Mouse (Mus musculus): Measurements from ENCODE around the gene Ryr2. TPM values are rescaled to one million over a fixed set of nuclear protein-coding genes. Genes with fewer than 3 reads are reported as not detected.
A peak's percentile ranks its signal among the peaks of the same experiment; 100 is the strongest.

Gene Ryr2
- total RNA-seq, 2 experiments from 2014 or later = 200 to 212 TPM

DNA sequence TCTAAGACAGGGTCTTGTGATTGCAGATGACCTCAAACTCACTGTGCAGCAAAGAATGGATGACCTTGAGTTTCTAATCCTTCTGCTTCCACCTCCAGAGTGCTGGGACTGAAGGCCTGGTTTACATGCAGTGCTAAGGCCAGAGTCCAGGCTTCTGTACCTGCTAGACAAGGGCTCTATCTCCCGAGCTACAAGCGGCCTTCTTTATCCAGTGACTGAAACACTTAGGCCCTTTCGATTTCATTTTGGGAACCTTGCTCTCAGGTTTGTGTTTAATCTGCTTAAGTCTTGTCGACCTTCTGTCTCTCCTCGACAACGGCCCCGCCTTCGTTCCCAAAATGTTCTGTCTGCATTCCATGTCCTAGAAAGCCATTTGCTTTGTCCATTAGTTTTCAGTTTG, 8.8 kb upstream of the Ryr2 start:
- no peak for TF ChIP-seq CTCF (IDR thresholded peaks at IDR 0.05)
- no peak overlapping the region for H3K27ac ChIP-seq
- no peak for DNase-seq (ENCODE audit: extremely low spot score in 1 of 2, low spot score in 2 of 2)
- intact Hi-C loops (cut with DNase I) = no loop called here
- H3K4me3 ChIP-seq = no peak overlapping the region

DNA sequence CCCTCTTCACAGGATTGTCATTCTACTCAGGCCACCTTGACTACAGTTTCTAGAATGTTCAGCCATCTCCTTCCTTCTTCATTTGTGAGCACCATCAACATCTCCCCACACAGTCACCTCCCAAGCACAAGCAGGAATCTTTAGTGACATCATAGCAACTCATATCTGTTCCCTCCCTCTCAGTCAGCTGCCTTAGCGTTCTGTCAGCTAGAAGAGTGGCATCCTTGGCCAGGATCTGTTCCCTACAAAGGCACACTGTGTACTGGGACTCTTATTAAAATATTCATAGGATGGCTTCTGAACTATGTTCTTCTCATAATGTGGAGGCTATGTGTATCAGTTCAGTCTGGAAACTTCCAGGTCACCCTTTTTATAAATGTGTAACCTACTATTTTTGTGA, 8.1 kb upstream of the Ryr2 start:
- no peak overlapping the region for H3K4me3 ChIP-seq
- no peak for TF ChIP-seq CTCF (IDR thresholded peaks at IDR 0.05)
- no peak for DNase-seq (ENCODE audit: extremely low spot score in 1 of 2, low spot score in 2 of 2)
- H3K27ac ChIP-seq = no peak overlapping the region
- intact Hi-C loops (cut with DNase I) = no loop called here

DNA sequence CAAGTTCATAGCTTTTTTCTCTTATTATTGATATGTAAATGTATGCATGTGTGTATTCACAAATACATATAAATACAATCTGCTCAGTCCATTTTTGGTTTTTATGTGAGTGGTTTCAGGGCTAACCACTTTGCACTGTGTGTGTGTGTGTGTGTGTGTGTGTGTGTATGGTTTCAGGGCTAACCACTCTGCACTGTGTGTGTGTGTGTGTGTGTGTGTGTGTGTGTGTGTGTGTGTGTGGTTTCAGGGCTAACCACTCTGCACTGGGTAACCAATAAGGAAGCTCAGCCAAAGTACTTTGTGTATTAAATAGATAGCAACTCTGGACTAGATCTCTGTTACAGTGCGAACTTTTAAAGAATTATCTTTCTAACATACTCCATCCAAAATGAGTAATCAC, 2.2 kb upstream of the Ryr2 start:
- TF ChIP-seq CTCF (IDR thresholded peaks at IDR 0.05) = no peak
- Histone ChIP-seq H3K4me3 (no peak overlapping the region), H3K27ac (no peak overlapping the region)
- no peak for DNase-seq (ENCODE audit: extremely low spot score in 1 of 2, low spot score in 2 of 2)
- intact Hi-C loops (cut with DNase I) = loop anchor here (5.0 kb wide), 2 partner anchors 148 to 347 kb away; partner anchors contain the start of gene Mtr

DNA sequence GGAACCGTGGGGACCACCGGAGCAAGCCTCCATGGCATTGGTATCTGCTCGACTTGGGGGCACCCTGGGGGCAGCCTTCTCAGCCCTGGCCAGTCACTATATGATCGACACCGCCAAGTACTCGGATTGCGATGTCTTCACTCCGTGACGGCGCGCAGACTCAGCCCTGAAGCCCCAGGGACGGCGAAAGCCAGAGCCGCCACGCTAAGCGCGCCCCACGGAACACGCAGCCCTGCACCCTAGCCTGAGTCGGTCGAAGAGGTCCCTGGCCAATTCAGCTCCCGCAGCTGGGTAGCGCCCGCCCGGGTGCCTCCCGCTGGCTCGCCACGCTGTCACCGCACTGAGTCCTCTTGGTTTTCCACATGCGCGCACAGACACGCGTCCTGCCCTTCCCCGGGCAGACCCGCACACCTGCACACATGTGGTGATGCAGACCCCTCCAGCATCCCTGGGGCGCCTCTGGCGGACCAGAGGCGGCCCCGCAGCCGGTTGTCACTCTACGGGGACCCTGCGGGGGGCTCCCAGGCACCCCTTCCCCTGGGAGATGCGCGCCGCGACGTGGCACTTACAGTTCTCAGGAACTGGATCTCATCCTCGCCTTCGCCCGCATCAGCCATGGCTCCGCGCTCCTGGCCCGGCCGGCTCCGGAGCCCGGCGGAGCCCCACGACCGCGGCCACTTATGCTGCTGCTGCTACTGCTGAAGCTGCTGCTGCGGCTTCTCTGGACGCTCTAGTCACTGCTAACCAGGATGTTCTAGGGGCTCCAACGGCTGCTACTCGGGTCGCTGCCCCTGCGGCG, 716 bp downstream of the Ryr2 start:
- intact Hi-C loops (cut with DNase I) = loop anchor here (2.0 to 5.0 kb wide), 4 partner anchors 61 to 344 kb away; partner anchors contain the start of gene Mtr
- peak; percentile 60 to 63 for DNase-seq (ENCODE audit: extremely low spot score in 1 of 2, low spot score in 2 of 2)
- peak; percentile 8; the same call in 1 of the 2 replicates for TF ChIP-seq CTCF (IDR thresholded peaks at IDR 0.05)
- peak overlapping the region; percentile 98 for H3K27ac ChIP-seq
- peak overlapping the region; percentile 70 for H3K4me3 ChIP-seq

DNA sequence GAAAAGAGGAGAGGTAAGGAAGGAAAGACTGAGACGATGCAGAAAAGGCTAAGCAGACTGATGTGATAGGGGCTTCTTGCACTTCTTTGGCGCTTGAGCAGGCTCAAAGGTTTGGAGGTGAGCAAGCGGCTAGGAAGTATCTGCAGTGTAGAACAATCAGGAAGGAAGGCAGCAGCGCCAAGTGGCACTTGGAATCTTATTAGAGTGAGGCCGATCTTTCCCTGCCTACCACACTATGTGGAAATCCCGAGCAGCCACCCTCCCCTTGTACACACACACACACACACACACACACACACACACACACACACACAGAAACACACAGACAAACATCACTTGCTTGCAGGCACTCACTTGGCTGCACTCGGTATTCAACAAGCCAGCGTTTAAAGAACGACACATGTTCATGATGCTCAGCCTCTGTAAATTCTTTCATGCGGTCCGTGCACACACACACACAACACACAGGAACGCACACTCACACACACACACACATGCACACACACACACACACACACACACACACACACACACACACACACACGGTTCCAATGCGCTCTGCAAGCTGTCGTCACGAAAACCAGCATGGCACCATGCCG, 1.4 kb downstream of the Ryr2 start:
- H3K4me3 ChIP-seq = peak overlapping the region; percentile 70
- no peak for TF ChIP-seq CTCF (IDR thresholded peaks at IDR 0.05)
- intact Hi-C loops (cut with DNase I) = loop anchor here (5.0 kb wide), 2 partner anchors 152 to 343 kb away; partner anchors contain the start of gene Mtr
- peak in 1 of 2 experiments; percentile 28 for DNase-seq (ENCODE audit: extremely low spot score in 1 of 2, low spot score in 2 of 2)
- H3K27ac ChIP-seq = peak overlapping the region; percentile 98

DNA sequence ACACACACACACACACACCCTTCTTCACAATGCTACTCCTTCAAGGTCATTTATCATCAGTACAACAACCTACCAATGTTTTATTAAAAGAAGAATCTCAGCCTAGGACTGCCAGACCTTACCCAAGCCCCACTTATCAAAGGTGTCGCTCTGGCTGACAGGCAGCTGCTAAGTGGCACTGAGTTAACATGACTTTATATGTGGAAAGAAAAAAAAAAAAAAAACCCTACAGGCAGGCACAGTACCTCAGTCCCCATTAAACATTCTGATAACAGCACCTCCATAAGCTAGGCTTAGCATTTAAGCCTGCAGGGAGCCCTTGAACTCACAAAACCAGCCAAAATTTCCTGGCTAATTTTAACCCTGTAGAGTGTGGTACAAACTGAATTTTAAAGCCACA, 2.4 kb downstream of the Ryr2 start:
- H3K27ac ChIP-seq = peak overlapping the region; percentile 55; the same call in 1 of the 2 replicates
- intact Hi-C loops (cut with DNase I) = loop anchor here (5.0 kb wide), 1 partner anchor 237 kb away; no protein-coding TSS in a partner anchor
- peak overlapping the region; percentile 70 for H3K4me3 ChIP-seq

DNA sequence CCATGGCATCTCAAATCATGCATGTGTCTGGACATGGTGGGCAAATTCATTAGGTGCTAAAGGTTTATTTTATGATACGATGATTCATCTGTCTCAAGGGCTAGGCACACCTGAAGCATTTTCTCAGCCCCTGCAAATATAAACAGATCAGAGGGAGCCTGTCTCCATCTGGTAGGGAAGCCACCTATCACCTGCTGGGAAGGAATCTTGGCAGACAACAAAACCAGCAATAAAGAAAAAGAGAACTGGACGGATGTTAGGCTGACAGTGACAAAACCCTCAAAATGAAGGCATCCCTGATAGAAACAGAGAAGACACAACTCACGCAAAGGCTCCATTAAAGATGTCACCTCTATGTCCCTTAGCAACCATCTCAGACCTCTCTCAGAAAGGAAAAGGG, 3.7 kb downstream of the Ryr2 start:
- peak overlapping the region; percentile 70 for H3K4me3 ChIP-seq
- TF ChIP-seq CTCF (IDR thresholded peaks at IDR 0.05) = no peak
- DNase-seq (ENCODE audit: extremely low spot score in 1 of 2, low spot score in 2 of 2) = no peak
- H3K27ac ChIP-seq = no peak overlapping the region
- intact Hi-C loops (cut with DNase I) = loop anchor here (5.0 kb wide), 1 partner anchor 236 kb away; no protein-coding TSS in a partner anchor

More for the DNA sequence above, 2.4 kb downstream of the Ryr2 start:
- DNase-seq (ENCODE audit: extremely low spot score in 1 of 2, low spot score in 2 of 2) = no peak
- no peak; the same call in 1 of the 2 replicates for TF ChIP-seq CTCF (IDR thresholded peaks at IDR 0.05)

DNA sequence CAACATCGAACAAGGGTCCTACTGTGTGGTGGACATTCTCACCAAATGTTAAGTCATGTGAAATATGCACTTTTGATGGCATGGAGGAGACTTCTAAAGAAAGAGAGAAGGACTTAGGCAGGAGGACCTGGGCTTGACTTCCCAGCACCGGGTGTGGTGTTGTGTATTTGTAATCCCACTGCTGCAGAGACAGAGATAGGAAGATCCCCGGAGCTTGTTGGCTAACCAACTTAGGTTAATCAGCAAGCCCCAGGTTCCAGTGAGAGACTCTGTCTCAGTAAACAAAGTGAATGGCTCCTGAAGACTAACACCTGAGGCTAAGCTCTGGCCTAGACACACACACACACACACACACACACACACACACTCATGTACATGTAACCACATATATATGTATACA, 7.3 kb downstream of the Ryr2 start:
- intact Hi-C loops (cut with DNase I) = loop anchor here (5.0 kb wide), 1 partner anchor 87 kb away; no protein-coding TSS in a partner anchor
- no peak overlapping the region for H3K27ac ChIP-seq
- no peak for DNase-seq (ENCODE audit: extremely low spot score in 1 of 2, low spot score in 2 of 2)
- no peak overlapping the region for H3K4me3 ChIP-seq
- no peak for TF ChIP-seq CTCF (IDR thresholded peaks at IDR 0.05)

DNA sequence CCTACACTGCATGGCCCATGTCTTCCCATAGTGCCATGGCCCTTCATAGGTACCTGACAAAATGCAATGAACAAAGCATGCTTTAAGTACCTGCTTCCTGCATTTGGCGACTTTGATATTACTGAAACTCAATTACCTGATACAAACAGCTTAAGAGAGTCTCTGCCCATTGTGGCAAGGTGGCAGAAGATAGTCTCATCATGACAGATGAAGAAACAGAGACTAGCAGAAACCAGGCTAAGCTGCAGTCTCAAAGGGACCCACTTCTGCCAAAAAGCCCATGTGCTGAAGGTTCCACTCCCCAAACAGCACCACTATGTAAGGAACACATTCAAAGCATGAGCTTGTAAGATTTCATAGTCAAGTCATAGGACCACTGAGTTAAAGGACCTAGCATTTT, 7.8 kb downstream of the Ryr2 start:
- no peak overlapping the region for H3K27ac ChIP-seq
- intact Hi-C loops (cut with DNase I) = loop anchor here (5.0 kb wide), 1 partner anchor 87 kb away; no protein-coding TSS in a partner anchor
- DNase-seq (ENCODE audit: extremely low spot score in 1 of 2, low spot score in 2 of 2) = no peak
- H3K4me3 ChIP-seq = no peak overlapping the region
- TF ChIP-seq CTCF (IDR thresholded peaks at IDR 0.05) = no peak

DNA sequence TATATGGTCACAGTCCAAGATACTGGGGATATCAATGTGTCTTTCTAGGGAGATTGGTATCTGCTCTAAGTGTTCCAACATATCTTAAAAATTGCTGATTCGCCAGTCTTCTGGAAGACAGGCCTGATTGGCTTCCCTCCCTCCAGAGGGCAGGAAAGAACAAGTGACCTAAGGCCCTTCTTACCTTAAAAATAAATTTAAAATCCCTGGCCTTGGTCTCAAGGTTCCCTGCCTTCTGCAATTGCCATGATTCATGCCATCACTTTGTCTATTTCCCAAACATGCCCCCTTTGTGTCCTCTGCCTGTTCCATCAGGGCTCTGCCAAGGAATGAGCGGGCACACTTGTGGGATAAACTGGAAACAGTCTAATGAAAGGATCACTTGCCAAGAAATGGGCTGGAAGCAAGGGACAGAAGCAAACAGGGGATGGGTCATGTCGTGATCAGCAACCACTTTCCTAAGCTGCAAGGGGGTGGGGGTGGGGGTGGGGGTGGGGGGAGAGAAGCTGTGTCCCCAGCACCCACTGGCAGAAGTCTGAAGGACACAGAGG, 10.3 kb downstream of the Ryr2 start:
- intact Hi-C loops (cut with DNase I) = loop anchor here (5.0 kb wide), 1 partner anchor 84 kb away; no protein-coding TSS in a partner anchor
- Histone ChIP-seq H3K27ac (no peak overlapping the region), H3K4me3 (no peak overlapping the region)
- TF ChIP-seq CTCF (IDR thresholded peaks at IDR 0.05) = no peak
- DNase-seq (ENCODE audit: extremely low spot score in 1 of 2, low spot score in 2 of 2) = no peak

DNA sequence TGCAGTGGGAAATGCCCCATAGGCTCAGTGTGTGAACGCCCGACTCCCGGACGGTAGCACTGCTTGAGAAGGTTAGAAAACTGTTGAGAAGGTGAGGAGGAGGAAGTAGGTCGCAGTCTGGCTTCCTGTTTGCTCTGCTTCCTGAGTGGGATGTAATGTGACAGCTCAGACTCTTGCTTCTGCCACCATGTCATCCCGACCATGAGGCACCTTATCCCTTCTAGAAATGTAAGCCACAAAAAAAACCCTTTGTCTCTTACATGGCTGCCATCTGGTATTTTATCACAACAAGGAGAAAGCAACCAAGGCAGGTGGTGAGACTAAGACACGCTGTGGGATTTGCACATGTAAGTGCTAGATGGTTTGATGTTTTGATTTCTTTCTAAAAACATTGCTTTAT, 12.2 kb downstream of the Ryr2 start:
- no peak for TF ChIP-seq CTCF (IDR thresholded peaks at IDR 0.05)
- H3K4me3 ChIP-seq = no peak overlapping the region
- no peak for DNase-seq (ENCODE audit: extremely low spot score in 1 of 2, low spot score in 2 of 2)
- intact Hi-C loops (cut with DNase I) = no loop called here
- no peak overlapping the region; the same call in 1 of the 2 replicates for H3K27ac ChIP-seq

DNA sequence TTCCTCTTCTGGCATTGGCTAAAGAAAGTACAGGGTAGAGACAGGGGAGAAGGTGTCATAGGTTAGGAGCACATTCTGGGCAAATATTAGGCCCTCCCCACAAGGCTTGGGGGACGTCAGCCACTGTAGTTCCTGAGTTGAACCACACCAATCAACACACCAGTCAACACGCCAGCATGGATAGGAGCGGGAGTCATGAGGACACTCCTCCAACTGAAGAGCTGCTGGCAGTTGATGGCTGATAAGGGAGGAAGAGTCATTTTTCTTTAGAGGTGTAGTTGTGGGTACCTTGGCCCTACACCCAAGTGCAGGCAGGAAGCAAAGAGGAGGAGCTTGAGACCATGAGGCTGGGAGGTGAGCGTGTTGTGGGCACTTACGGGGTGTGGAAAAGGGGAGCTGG, 13.6 kb downstream of the Ryr2 start:
- TF ChIP-seq CTCF (IDR thresholded peaks at IDR 0.05) = no peak
- intact Hi-C loops (cut with DNase I) = no loop called here
- no peak overlapping the region for H3K27ac ChIP-seq
- H3K4me3 ChIP-seq = no peak overlapping the region
- DNase-seq (ENCODE audit: extremely low spot score in 1 of 2, low spot score in 2 of 2) = no peak

All from left cerebral cortex, adult 2 months (tissue).